Mouse (Mus musculus): Measurements from ENCODE around the gene Gatd1. TPM values are rescaled to one million over a fixed set of nuclear protein-coding genes. Genes with fewer than 3 reads are reported as not detected.

Gatd1 gene
- 18.6 and 20.4 TPM in 2 replicates for polyA plus RNA-seq (2012; rRNA removed)

DNA sequence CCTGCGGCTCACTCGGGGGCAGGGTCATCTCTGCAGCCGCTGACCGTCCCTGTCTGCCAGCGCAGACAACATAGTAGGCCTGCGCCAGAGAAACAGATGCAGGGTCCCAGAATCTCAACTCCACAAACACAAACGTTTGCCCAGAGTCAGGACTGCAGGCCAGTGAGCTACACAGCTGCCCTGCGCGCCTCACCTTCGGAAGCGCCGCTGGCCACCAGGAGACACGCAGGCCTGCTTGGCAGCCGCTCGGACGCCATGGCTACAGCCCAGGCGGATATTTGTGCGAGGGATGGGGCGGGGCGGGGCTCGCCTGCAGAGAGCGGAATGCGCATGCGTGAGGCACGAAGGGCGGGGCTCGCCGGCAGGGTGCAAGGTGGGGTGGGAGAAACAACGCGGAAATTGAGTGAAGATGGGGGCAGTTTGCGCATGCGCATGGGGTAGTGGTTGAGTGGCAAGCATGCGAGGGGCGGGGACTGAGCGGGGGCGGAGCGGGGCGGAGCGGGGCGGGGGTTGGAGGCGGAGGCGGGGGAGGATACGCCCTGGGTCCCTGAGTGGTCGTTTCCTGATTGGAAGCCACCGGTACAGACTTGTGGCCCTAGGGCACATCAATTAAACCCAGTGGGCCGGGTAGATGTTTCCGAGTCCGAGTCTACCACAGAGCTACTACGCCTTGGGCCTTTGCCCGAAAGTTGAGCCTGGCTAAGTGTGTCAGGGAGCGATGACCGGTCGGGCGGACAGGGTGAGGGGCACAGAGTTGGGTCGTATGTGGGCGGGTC is at the start of gene Gatd1:
Gene Gatd1 (minus strand): TSS at position 328 of the 776 bp plus-strand sequence.

DNA sequence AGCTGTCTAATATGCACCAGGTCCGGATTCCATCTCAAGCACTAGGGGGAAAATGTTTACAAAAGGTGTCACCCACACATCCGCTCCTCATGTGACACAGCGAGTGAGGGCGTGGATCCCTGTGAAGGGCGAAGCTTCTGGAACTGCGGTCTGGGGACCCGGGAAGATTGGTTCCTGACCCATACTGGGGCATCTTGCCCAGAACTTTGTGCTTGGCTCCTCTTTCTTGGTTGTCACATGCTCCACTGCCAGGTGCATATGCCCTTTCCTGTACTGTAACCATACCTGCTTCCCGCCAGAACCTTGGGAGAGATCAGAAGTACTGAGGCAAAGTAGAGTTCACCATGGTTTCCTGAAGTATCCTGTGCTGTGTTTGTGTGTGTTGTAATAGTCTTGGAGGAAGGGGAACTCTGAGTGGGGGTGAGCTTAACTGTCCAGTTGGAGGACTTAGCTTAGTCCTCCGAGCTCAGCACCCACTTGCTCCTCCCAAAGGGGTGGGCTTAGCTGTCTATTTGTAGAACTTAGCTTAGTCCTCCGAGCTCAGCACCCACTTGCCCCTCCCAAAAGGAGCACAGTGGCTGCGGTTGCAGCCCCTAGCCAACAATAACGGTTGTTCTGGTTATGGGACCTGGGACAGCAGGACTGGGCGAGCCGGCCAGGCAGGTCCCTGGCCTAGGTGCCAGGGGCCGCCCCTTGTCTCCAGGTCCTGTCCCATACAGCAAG is 46.6 kb upstream of the Gatd1 start, which contains the start of gene Cracr2b:
Gene Cracr2b (plus strand): TSS at position 704 of the 723 bp plus-strand sequence.

DNA sequence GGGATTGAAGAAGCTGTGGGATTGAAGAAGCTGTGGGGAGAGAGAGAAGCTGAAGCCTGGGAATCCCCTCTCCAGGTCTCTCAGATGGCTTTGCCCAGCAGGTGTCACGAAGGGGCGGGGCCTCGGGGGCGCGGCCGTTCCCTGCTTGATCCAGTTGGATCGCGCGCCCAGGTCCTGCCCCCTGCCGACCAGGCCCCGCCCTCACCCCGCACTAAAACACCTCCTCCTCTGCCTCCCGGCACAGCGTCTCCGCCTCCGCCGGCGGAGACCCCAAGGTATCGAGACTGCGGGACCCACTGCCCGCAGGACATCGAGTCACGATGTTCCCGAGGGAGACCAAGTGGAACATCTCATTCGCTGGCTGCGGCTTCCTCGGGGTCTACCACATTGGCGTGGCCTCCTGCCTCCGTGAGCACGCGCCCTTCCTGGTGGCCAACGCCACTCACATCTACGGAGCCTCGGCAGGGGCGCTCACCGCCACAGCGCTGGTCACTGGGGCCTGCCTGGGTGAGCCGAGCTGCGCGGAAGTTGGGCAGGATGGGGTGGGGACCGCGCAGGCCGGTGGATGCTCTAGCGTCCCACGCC is 41.1 kb upstream of the Gatd1 start, which contains the start of gene Pnpla2:
Gene Pnpla2 (plus strand): TSS at position 232 of the 585 bp plus-strand sequence.

DNA sequence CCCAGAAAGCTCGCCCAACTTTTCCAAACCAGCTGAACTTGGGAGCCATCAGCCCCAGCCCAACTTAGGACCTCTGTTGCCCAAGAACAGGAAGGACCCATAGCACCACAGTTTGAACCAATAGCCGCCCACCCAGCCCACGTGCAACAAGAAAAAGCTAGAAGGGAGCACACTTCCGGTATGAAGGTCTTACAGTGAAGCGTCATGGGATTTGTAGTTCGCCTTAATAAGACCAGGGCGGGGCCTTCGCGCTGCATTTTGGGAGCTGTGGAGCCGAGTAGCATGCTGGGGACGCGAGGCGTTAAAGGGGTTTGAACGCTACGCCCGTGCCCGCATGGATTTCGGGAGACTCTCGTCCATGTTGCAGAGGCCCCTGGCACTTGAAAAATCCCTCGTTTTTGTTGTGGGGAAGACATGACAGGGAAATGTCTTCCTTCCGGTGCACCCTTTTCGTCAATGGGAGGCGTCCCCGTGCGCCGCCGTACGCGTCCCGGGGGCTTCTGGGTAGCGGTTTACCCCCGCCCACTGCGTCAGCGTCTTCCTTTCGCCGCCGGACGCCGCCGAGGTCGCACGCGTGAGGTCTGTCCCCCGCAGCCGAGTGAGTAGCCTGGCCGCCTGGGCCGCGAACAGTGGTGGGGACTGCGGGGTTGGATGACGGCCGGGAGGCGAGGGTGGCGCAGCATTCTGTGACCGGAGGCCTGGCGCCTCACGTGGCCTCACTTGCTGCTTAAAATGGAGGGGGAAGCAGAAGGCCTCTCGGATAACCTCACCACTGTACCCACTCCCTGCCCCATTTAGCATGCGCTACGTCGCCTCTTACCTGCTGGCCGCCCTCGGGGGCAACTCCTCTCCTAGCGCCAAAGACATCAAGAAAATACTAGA is 33.4 kb upstream of the Gatd1 start, which contains the start of gene Rplp2:
Gene Rplp2 (plus strand): TSS at position 261 of the 882 bp plus-strand sequence.

DNA sequence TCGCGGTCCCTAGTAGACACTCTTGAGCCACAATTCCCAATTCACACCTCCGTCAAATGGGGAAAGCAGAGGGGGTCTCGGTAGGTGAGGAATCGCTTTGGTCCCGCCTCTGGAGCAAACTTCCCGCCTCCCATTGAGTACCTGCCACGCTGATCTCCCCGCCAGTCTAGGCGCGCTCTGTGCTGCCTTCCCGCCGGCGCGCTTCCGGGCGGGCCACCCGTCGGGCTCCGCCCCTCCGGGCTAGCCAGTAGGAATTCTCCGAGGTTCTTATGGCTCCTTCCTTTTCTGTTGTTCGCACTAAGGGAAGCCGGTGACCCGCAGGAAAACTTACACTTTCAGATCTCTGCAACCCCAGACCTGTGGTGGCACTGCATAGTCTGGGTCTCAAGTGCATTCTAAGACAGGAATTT is 29.9 kb upstream of the Gatd1 start, which contains the start of gene Pidd1:
Gene Pidd1 (minus strand): TSS at position 198 of the 410 bp plus-strand sequence.

DNA sequence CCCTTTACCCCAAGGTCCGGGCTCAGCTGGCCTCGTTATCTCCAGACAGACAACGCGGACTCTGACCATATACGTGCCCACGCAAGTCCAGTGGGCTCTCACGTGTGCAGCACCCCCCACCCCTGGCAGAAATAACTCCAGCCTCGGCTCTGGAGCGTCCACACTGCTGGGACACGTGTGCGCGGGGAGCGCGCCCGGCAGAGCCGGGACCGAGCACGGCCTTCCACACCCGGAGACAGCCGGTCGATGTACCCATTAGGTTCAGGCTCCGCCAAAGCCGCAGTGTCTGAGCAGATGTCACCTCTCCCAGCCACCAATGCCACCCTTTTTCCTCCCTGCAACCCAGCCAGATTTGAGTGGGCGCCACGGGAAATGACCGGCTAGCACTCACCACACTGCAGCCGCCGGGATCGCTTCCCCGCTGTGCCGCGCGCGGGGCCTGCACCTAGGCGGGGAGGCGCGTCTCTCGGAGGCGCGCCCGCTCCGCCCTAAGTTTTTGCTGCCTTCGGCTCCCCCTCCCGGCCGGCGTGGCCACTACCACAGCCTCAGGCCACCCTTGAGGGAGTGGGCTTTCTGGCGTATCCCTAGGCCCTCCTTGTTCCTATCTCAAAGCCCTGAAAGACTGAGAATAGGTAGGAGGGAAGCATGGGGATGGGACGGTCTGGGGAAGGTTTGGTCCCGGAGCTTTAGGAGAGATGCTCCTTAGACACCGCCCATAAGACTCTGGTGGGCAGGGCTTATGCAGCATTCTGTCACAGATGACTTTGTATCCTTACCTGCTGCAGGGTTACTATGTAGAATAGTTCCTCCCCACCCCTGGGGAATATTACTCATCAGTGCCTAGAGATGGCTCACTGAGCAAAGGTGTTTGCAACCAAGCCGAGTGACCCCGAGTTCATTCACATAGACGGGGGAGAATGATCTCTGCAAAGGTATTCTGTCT is 23.5 kb upstream of the Gatd1 start, which contains the start of gene Slc25a22:
Gene Slc25a22 (minus strand): TSS at position 715 of the 943 bp plus-strand sequence.

DNA sequence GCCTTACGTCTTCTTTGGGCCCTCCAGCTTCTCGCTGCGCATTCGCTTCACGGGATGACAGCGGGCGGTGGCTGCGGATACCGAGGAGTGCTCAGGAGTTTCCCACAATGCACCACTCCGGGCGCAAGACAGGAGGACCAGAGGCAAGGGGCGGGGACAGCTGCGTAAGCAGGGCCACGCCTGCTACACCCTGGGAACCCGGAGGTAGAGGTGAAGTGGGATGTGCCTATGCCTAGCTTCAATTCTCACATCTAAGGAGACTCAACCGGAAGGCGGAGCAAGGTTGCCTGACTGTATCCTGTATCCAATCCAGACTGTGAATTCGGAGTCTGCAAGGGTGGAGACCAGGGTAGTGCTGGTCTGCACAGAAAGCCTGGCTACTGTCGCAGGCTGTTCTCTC is 15.4 kb upstream of the Gatd1 start, which contains the start of gene Cend1:
Gene Cend1 (minus strand): TSS at position 182 of the 400 bp plus-strand sequence.

DNA sequence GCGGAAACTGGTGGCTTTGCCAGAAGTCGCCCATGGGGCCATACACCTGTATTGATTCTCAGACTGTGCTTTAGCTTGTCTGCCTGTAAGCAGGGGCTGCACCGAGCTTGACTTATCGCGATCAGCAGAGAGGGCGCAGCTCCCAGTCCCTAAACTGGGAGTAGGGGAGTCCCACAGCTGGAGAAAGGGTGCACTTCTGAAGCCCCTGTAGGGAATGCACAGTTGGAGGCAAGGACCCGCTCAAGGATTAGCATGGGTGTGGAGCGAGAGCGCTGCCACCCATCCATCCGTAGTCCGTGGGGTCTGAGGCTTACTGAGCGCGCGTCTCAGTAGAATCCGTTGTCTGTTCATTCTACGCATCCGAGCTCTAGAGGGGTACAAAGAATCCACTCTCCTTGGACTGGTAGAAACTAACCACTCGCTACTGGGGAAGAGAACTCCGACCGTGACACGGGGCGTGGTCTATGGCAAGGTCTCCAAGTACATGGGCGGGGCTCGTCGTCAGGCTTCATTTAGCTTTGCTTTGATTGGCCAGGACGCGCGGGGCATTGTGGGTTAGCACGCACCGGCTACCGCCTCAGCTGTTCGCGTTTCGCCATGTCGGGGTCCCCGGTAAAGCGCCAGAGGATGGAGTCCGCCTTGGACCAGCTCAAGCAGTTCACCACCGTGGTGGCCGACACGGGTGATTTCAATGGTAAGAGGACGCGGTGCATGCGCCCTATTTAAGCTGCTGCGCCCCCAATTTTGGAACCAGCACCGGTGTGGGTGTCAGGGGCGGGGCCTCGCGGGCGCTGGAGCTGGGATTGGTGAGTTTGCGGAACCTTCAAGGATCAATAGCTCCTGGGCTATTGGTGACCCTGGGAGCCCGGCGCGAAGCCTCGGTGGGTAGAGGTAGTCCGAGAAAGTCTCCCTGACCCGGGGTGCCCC is 22.0 kb downstream of the Gatd1 start, which contains the start of gene Taldo1:
Gene Taldo1 (plus strand): TSS at position 575 of the 927 bp plus-strand sequence.

Other genes with a start within 250 kb of the Gatd1 start
- gene Rnh1, start 241.3 kb downstream of the Gatd1 start, polyA plus RNA-seq (2012; rRNA removed) = 80.4 and 88.4 TPM in 2 replicates
- 44.2 and 44.7 TPM in 2 replicates for gene Hras, start 220.1 kb downstream of the Gatd1 start, polyA plus RNA-seq (2012; rRNA removed)
- gene Lrrc56, start 220.0 kb downstream of the Gatd1 start, polyA plus RNA-seq (2012; rRNA removed) = 2.5 and 2.6 TPM in 2 replicates
- gene Lmntd2, start 200.1 kb downstream of the Gatd1 start, polyA plus RNA-seq (2012; rRNA removed) = 3.7 and 6.7 TPM in 2 replicates
- gene Rassf7, start 198.3 kb downstream of the Gatd1 start, polyA plus RNA-seq (2012; rRNA removed) = 85.9 and 98.2 TPM in 2 replicates
- 15.5 and 16.7 TPM in 2 replicates for gene Phrf1, start 185.4 kb downstream of the Gatd1 start, polyA plus RNA-seq (2012; rRNA removed)
- 43.3 and 72.0 TPM in 2 replicates for gene Irf7, start 147.7 kb downstream of the Gatd1 start, polyA plus RNA-seq (2012; rRNA removed)
- gene Cdhr5, start 137.3 kb downstream of the Gatd1 start, polyA plus RNA-seq (2012; rRNA removed) = 1.7 and 3.0 TPM in 2 replicates
- gene Sct, start 135.0 kb downstream of the Gatd1 start, polyA plus RNA-seq (2012; rRNA removed) = 0.56 and 1.6 TPM in 2 replicates
- gene Drd4, start 122.1 kb downstream of the Gatd1 start, polyA plus RNA-seq (2012; rRNA removed) = not detected in 2 replicates
- 10.8 and 14.7 TPM in 2 replicates for gene Deaf1, start 86.4 kb downstream of the Gatd1 start, polyA plus RNA-seq (2012; rRNA removed)
- gene Tmem80, start 86.4 kb downstream of the Gatd1 start, polyA plus RNA-seq (2012; rRNA removed) = 8.8 and 10.4 TPM in 2 replicates
- gene Eps8l2, start 75.3 kb downstream of the Gatd1 start, polyA plus RNA-seq (2012; rRNA removed) = 120 and 128 TPM in 2 replicates
- 99.5 and 105 TPM in 2 replicates for gene Taldo1, start 21.9 kb downstream of the Gatd1 start, polyA plus RNA-seq (2012; rRNA removed)
- 1.4 and 1.5 TPM in 2 replicates for gene Cend1, start 15.4 kb upstream of the Gatd1 start, polyA plus RNA-seq (2012; rRNA removed)
- 41.6 and 43.2 TPM in 2 replicates for gene Slc25a22, start 23.8 kb upstream of the Gatd1 start, polyA plus RNA-seq (2012; rRNA removed)
- 4.1 and 4.6 TPM in 2 replicates for gene Pidd1, start 29.9 kb upstream of the Gatd1 start, polyA plus RNA-seq (2012; rRNA removed)
- gene Rplp2, start 33.2 kb upstream of the Gatd1 start, polyA plus RNA-seq (2012; rRNA removed) = 175 and 185 TPM in 2 replicates
- gene Pnpla2, start 41.1 kb upstream of the Gatd1 start, polyA plus RNA-seq (2012; rRNA removed) = 120 and 147 TPM in 2 replicates
- gene Cracr2b, start 47.0 kb upstream of the Gatd1 start, polyA plus RNA-seq (2012; rRNA removed) = 78.0 and 82.9 TPM in 2 replicates
- 169 and 189 TPM in 2 replicates for gene Cd151, start 53.3 kb upstream of the Gatd1 start, polyA plus RNA-seq (2012; rRNA removed)
- gene Polr2l, start 61.0 kb upstream of the Gatd1 start, polyA plus RNA-seq (2012; rRNA removed) = 16.5 and 20.9 TPM in 2 replicates
- 20.3 and 24.1 TPM in 2 replicates for gene Tspan4, start 61.1 kb upstream of the Gatd1 start, polyA plus RNA-seq (2012; rRNA removed)
- 20.7 and 26.4 TPM in 2 replicates for gene Chid1, start 125.7 kb upstream of the Gatd1 start, polyA plus RNA-seq (2012; rRNA removed)
- 18.1 and 23.1 TPM in 2 replicates for gene Ap2a2, start 148.0 kb upstream of the Gatd1 start, polyA plus RNA-seq (2012; rRNA removed)
- gene Muc6, start 241.2 kb upstream of the Gatd1 start, polyA plus RNA-seq (2012; rRNA removed) = 239 and 241 TPM in 2 replicates